Mouse (Mus musculus) brain, embryonic 14.5 days (tissue): ENCODE data around the gene Atp6v0a1. TPM values are rescaled to one million over a fixed set of nuclear protein-coding genes. Genes with fewer than 3 reads are reported as not detected.

Source experiments
- DNase-seq: peaks from one replicate; pipeline ENCODE4 v3.0.0-alpha.2; 2011; ENCODE audit warnings: low read depth
- CTCF ChIP-seq: fragments of 200-500 bp; IDR thresholded peaks from 2 replicates; pipeline ENCODE4 v1.5.1; 2012; ENCODE audit warnings: inconsistent platforms, mild to moderate bottlenecking, moderate library complexity, borderline replicate concordance; ENCODE audit not compliant: insufficient read depth, insufficient read length; ENCODE audit errors: extremely low read depth
- POLR2A ChIP-seq: fragments of 200-500 bp; IDR thresholded peaks from 2 replicates; pipeline ENCODE4 v1.6.1; 2012; ENCODE audit warnings: mild to moderate bottlenecking, inconsistent platforms, borderline replicate concordance; ENCODE audit not compliant: poor library complexity, insufficient read depth, insufficient read length, severe bottlenecking; ENCODE audit errors: extremely low read depth
- polyA plus RNA-seq: library from polyadenylated mRNA; depleted of rRNA; stranded (reverse); fragments of >200 nt; gene quantifications from 2 replicates; pipeline ENCODE4 v1.2.3, GENCODE M21; 2012

Gene Atp6v0a1
- polyA plus RNA-seq, 1 experiment = 197 TPM

DNA sequence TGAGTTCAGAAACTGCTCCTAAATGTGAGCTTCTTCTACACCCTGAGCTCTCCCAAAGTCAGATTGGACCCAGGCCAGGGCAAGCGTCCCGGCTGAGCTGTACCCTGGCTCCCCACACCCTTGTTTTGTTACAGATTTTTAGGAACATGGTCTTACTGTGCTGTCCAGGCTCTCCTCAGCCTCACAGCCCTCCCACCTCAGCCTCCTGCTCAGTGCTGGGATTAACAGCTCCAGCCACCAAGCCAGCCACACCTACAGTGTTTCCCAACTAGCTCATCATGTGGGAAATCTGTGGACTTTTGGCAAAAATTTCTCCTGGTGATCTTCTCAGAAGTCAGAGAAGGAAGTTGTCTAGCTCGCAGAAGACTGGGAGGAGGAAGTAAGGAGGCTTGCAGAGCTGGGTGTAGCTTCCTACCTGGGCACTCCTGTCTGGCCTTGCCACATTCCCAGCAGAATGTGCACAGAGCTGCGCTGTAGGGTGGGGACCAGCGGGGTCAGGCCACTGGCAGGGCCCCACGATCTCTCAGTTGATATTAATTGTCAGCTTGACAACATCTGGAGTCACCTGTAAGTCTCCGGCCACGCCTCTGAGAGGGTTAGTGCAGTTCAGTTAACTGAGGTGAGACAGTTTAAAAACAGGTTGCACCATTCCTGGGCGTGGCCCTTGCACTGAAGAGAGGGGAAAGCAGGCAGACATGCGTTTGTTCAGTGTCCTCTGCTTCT, 43.7 kb downstream of the Atp6v0a1 start:
- TF ChIP-seq CTCF (no peak), POLR2A (no peak)

DNA sequence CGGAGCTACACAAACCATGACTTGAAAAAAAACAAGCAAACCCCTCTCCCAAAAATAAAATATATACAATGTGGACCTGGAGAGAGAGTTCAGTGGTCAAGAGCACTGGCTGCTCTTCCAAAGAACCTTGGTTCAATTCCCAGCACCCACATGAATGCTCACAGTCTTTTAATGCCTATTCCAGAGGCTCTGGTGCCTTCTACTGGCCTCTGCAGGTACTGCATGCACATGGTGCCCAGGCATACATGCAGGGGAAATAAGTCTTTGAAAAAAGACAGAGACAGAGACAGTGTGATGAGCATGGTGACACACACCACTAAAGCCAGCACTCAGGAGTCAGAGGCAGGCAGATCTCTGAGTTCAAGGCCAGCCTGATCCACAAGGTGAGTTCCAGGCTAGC, 44.7 kb downstream of the Atp6v0a1 start:
- TF ChIP-seq POLR2A = no peak
- TF ChIP-seq CTCF = peak; percentile 40; the same call in 1 of the 2 replicates

More for the DNA sequence above, 43.7 kb downstream of the Atp6v0a1 start:
- DNase-seq = no peak

DNA sequence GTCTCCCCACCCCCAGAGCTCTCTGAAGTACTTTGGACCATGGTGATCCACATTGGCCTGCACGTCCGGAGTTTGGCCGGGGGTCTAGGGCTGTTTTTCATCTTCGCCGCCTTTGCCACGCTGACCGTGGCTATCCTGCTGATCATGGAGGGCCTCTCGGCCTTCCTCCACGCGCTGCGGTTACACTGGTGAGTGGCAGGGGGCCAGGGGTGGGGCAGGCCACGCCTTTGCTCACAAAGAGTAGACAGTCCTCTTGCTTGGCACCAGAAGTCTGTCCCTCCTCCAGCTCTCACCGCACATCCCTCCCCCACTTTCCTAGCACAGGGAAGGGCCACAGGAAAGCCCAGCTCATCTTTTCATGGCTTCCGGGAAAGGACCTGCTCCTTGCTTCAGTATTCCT, 46.2 kb downstream of the Atp6v0a1 start:
- TF ChIP-seq CTCF (no peak), POLR2A (no peak)
- no peak for DNase-seq

More for the DNA sequence above, 44.7 kb downstream of the Atp6v0a1 start:
- no peak for DNase-seq

DNA sequence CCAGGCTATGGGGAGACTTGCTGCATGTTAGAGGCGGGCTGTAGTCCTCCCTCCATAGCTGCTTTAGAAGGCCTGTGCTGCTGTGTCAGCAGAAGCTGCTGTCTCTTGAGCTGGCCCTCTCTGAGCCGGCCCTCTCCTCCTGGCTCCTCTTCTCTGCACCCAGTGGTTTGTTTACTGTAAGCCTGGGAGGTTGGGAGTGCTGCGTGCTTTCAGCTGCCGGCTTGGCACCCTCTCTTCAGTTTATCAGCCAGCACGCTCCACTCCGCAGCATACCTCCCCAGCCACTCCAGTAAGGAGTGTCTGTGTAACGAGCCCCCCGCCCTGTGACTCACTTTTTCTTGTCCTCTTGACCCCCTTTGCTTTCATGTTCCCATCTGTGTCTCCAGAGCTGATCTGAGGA, 47.6 kb downstream of the Atp6v0a1 start:
- no peak for DNase-seq
- TF ChIP-seq CTCF (no peak), POLR2A (no peak)

DNA sequence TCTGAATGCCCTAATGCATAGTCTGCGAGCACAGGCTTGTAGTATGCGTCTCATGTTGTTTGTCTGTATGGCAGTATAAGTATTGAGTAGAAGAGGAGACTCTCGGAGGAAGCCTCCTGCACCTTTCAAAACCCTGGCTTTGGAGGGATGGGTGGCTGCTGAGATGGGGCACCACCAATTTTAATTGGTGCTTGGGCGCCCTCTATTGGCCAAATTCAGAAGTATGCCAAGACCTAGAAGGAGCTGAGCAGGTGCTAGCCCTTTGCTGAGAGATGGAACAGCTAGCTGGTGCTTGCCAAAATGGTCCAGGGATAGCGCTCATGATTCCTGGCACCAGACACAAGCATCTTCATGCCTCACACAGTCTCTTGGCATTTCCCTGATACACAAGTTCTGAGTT, 48.6 kb downstream of the Atp6v0a1 start:
- TF ChIP-seq POLR2A = no peak
- TF ChIP-seq CTCF = peak; percentile 80
- peak; percentile 78 for DNase-seq

DNA sequence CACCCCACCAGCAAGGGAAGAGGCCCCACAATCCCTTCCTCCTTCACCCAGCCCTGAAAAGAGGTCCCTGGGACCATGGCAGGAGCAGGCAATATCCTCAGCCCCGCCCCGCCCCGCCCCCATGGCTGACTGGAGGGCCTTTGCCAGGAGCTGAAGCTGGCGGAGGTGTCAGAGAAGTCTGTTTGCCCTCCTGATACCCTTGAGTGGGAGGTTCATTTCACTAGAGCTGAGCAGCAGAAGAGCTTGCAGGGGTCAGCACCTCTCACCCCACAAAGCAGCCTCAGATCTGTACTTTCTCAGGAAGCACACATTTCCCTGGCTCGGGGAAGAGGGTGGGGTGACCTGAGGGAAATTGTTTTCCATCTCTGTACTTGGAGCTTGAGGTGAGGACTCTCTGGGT, 49.5 kb downstream of the Atp6v0a1 start:
- no peak for DNase-seq

DNA sequence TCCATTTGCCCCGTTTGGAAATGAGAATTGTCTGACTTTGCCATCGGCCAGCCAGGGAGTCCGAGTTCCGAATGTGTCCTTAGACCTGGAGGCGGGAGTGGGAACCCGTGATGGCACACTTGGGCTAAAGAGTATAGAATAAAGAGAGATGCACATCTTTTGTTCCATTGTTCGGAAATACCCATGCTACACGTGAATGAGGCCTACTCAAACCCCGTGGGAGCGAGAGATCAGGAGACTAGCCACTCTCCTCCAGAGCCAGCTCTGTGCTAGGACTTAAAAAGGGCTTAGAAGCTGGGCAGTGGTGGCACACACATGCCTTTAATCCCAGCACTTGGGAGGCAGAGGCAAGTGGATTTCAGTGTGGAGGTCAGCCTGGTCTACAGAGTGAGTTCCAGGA, 50.2 kb downstream of the Atp6v0a1 start:
- TF ChIP-seq CTCF (no peak), POLR2A (no peak)

More for the DNA sequence above, 49.5 kb downstream of the Atp6v0a1 start:
- TF ChIP-seq POLR2A (no peak), CTCF (no peak)

DNA sequence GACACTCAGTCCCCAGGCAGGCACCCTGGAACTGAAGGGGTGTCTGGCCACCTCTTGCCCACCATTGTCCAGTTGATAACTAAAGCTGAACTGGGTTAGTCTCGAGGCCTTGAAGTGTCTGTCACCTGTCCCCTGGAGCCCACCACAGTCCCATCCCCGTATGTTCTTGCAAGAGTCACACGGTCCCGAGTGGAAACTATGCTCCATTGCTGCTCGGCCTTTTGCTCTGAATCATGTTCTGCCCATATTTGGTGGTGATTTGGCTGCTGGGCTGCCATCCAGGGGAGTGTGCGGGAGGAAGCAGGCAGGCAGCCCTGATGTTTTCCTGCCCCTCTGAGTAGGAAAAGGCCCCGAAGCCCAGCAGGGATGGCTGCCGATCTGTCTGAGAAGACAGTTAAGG, 50.9 kb downstream of the Atp6v0a1 start:
- DNase-seq = peak; percentile 39
- TF ChIP-seq POLR2A (no peak), CTCF (no peak)

More for the DNA sequence above, 50.2 kb downstream of the Atp6v0a1 start:
- DNase-seq = no peak

DNA sequence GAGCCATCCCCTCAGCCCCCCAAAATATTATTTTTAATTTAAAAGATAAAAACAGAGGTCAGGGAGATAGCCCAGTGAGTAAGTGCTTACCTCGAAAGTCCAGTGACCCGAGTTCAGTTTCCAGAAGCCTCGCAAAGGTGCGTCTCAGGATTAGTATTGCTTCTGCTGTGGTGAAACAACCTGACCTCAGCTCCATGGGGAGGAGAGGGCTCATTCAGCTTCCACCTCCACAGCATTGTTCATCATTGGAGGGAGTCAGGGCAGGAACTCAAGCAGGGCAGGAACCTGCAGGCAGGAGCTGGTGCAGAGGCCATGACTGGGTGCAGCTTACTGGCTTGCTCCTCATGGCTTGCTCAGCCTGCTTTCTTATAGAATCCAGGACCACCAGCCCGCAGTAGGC, 51.8 kb downstream of the Atp6v0a1 start:
- no peak for DNase-seq
- TF ChIP-seq CTCF = no peak
- TF ChIP-seq POLR2A = no peak

DNA sequence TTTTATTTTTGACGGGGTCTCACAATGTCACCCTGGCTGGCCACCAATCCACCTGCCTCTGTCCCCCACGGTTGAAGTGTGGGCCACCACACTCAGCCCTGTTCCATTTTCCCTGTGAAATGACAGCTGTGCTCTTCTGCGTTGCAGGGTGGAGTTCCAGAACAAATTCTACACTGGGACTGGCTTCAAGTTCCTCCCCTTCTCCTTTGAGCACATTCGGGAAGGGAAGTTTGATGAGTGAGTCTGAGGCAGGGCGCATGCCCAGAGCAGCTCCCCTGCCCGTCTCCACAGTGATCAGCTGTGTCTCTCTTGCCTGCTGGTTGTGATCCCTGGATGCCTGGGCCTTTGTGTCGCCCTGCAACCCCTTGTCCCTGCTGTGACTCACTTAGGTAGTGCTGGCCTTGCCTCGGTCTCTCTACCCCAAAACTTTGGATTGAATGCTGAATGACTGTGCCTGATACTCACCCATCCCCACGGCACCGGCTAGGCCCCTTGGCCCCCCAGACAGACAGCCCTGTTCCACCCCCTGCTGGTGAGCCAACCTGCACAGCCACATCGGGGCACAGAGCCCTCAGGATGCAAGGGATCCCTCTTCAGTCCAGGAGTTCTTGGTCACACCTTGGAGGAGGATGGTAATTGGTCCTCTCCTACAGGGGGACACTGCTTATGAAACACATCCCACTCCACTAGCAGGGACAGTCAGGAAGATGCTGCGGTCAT, 53.1 kb downstream of the Atp6v0a1 start:
- no peak for TF ChIP-seq CTCF
- TF ChIP-seq POLR2A = no peak
- DNase-seq = no peak

DNA sequence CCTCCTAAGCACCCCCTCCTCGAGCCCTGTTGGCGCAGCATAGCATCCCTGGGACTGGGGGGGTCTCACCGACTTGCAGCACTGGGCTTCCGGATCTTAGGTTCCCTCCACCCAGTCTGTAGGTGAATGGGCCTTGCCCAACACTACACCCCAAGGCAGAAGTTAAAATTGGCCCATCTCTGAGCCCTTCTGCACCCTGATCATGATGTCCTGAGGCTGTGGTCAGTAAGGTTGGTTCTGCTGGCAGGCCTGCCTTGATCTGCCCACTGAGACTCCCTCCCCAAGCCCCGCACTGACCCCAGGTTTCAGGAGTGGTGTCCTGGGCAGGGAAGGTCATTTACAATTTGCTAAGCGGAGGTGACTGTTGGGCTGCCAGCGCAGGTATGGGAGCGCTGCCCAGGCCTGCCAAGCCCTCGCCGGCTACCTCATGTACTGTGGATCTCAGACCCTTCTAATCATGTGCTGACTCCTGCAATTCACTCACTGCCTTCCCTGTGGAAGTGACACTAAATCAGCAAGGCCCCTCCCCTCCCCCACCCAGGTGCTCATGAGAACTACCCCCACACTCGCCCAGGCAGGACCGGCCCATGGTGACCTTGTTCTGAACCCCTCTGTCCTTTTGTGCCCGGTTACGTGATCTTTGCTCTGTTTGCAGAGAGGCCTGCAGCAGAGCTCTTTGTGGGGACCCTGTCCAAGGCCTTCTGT, 53.9 kb downstream of the Atp6v0a1 start:
- no peak for DNase-seq

DNA sequence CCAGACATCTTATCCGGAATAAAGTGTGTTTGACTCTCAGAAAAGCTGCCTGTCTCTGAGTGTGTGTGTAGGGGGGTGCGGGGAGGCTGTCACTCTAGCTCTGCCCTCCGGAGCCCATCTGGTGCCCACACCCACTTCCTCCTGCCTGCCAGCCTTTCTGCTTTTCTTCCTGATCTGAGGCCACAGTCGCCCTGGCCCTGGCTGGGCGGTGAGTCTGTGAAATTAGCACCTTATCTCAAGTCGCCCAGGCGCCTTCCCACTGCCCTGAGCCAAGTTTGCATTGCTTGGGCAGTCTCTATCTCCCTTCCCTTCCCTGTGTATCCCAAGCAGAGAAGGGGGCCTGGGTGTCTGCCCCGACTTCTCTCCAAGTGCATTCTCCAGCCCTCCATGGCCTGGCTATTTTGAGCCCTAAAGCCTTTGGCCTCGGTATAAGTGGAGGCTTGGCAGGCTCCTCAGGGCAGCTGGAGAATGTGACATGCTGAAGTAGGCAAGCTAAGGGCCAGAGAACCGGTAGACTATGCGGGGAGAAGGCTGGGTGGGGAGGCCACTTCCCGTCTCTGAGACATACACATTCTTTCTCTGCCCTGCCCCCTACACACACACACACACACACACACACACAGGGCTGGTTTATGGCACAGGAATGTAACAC, 54.5 kb downstream of the Atp6v0a1 start:
- TF ChIP-seq CTCF (no peak), POLR2A (no peak)
- DNase-seq = peak; percentile 51

More for the DNA sequence above, 53.9 kb downstream of the Atp6v0a1 start:
- TF ChIP-seq CTCF (no peak), POLR2A (no peak)
